Mouse (Mus musculus): ENCODE measurements at regions not wholly inside any gene's neighbourhood (a gene's known extent, or its start where the extent isn't known, plus 50 kb on each side); places are given as distances from the start of the nearest gene placed in this dataset.

GRCm38 (mm10) chr10:68611906-68612305 is 70.2 kb upstream of the Cabcoco1 start:
- TF ChIP-seq CTCF (IDR thresholded peaks at IDR 0.05; ENCODE audit: extremely low read depth, insufficient read depth, low read length): peak; percentile 14; the same call in 1 of the 2 replicates
- TF ChIP-seq POLR2A (IDR thresholded peaks at IDR 0.05; ENCODE audit: extremely low read depth, insufficient read depth, low read length): no peak

Measured in cortical plate, adult 2 months (tissue).